Mouse (Mus musculus) stomach, embryonic 14.5 days (tissue): ENCODE data around the gene Gm8068. TPM values are rescaled to one million over a fixed set of nuclear protein-coding genes. Genes with fewer than 3 reads are reported as not detected.
"Not testable (repeated sequence)": the region's sequence is repeated elsewhere in the genome, so short reads cannot be mapped to it uniquely, and the experiment has no call there.

Experiments
- ATAC-seq: fragments of 200-750 bp; cut with Nextera tagmentation; 2 replicates; pipeline ENCODE4 v1.8.0; 2017; ENCODE audit warnings: low read depth, moderate TSS enrichment; ENCODE audit not compliant: insufficient number of reproducible peaks, insufficient read depth, low FRiP score
- H3K27ac ChIP-seq: fragments of 300-500 bp; sonication (generic); 2 replicates; pipeline ENCODE4 v1.5.1; 2014; ENCODE audit warnings: mild to moderate bottlenecking, low read length, moderate library complexity, mixed read lengths
- H3K27me3 ChIP-seq: fragments of 300-500 bp; sonication (generic); 2 replicates; pipeline ENCODE4 v1.6.1; 2014; ENCODE audit warnings: low read length, control low read depth, mixed read lengths; ENCODE audit not compliant: control insufficient read depth, insufficient read depth
- H3K36me3 ChIP-seq: fragments of 300-500 bp; sonication (generic); 2 replicates; pipeline ENCODE4 v1.6.1; 2014; ENCODE audit warnings: mild to moderate bottlenecking, control low read depth, low read length, moderate library complexity, mixed read lengths; ENCODE audit not compliant: control insufficient read depth, insufficient read depth
- H3K4me1 ChIP-seq: fragments of 300-500 bp; sonication (generic); 2 replicates; pipeline ENCODE4 v1.6.1; 2014; ENCODE audit warnings: low read length, control low read depth, mixed read lengths; ENCODE audit not compliant: control insufficient read depth, insufficient read depth
- H3K4me2 ChIP-seq: fragments of 300-500 bp; sonication (generic); replicated peaks from 2 replicates; pipeline ENCODE4 v1.6.1; 2014; ENCODE audit warnings: low read depth, low read length, control low read depth
- H3K4me3 ChIP-seq: fragments of 300-500 bp; sonication (generic); 2 replicates; pipeline ENCODE4 v1.5.1; 2014; ENCODE audit warnings: low read depth, low read length, control low read depth
- H3K9ac ChIP-seq: fragments of 300-500 bp; sonication (generic); replicated peaks from 2 replicates; pipeline ENCODE4 v1.6.1; 2014; ENCODE audit warnings: low read depth, mild to moderate bottlenecking, control low read depth, low read length, moderate library complexity, mixed read lengths
- H3K9me3 ChIP-seq: fragments of 300-500 bp; sonication (generic); 2 replicates; pipeline ENCODE4 v1.6.1; 2016; ENCODE audit warnings: low read depth, low read length, control low read depth; ENCODE audit not compliant: control insufficient read depth
- WGBS: fragments of 180-500 bp; shearing (Covaris S2); extraction: QIAGEN DNeasy Blood & Tissue Kit; methylation state at CpG from one replicate; pipeline ENCODE4 v1.1.7; 2014; 5-methylcytosine and 5-hydroxymethylcytosine counted together
- polyA plus RNA-seq: library from polyadenylated mRNA; unstranded; fragments of >200 nt; fragmentation: Nextera tagmentation; extraction: Ambion mirVana; gene quantifications from 2 replicates; pipeline ENCODE4 v1.2.1, GENCODE M21; 2014

Gm8068 gene
- not detected in 2 replicates for polyA plus RNA-seq

GRCm38 (mm10) chr14:41701785-41702184, at the start of gene Gm8068:
Gene Gm8068 (minus strand): TSS chr14:41701885.
- H3K9me3 ChIP-seq, H3K4me3 ChIP-seq, H3K27me3 ChIP-seq, H3K36me3 ChIP-seq, H3K27ac ChIP-seq, ATAC-seq, H3K4me1 ChIP-seq, H3K9ac ChIP-seq, H3K4me2 ChIP-seq: not testable (repeated sequence)
- no CpG with 5 or more reads among the region's 3 CpGs for WGBS

GRCm38 (mm10) chr14:41750514-41750913, 48.8 kb upstream of the Gm8068 start, which contains the start of gene Gm7929:
Gene Gm7929 (minus strand): TSS chr14:41750614.
- not testable (repeated sequence) for H3K4me3 ChIP-seq, H3K4me1 ChIP-seq, H3K36me3 ChIP-seq, H3K27ac ChIP-seq, H3K9me3 ChIP-seq, H3K4me2 ChIP-seq, ATAC-seq, H3K9ac ChIP-seq, H3K27me3 ChIP-seq
- 60% methylated on average over 1 of the region's 1 CpGs for WGBS

- WGBS = 67% methylated on average over 16 of the region's 17 CpGs
Measured at GRCm38 (mm10) chr14:41723437-41723836, 21.8 kb upstream of the Gm8068 start.

DNA sequence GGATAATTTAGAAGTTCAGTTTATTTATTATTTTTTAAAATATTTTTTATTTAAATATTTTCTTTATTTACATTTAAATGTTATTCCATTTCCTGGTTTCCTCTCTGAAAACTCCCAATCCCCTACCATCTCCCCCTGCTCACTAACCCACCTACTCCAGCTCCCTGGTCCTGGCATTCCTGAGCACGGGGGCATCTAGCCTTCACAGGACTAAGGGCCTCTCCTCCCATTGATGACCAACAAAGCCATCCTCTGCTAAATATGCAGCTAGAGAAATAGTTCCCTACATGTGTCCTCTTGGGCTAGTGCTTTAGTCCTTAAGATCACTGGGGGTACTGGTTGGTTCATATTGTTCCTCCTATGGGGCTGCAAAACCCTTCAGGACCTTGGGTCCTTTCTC, 15.5 kb upstream of the Gm8068 start:
- H3K4me2 ChIP-seq, H3K9ac ChIP-seq, H3K9me3 ChIP-seq, H3K36me3 ChIP-seq, H3K4me1 ChIP-seq, H3K27ac ChIP-seq, H3K27me3 ChIP-seq, ATAC-seq, H3K4me3 ChIP-seq: not testable (repeated sequence)
- 83% methylated on average over 1 of the region's 1 CpGs for WGBS

More at GRCm38 (mm10) chr14:41723437-41723836, 21.8 kb upstream of the Gm8068 start:
- not testable (repeated sequence) for H3K27ac ChIP-seq, H3K4me3 ChIP-seq, H3K4me2 ChIP-seq, H3K4me1 ChIP-seq, ATAC-seq, H3K27me3 ChIP-seq, H3K9ac ChIP-seq, H3K9me3 ChIP-seq, H3K36me3 ChIP-seq

DNA sequence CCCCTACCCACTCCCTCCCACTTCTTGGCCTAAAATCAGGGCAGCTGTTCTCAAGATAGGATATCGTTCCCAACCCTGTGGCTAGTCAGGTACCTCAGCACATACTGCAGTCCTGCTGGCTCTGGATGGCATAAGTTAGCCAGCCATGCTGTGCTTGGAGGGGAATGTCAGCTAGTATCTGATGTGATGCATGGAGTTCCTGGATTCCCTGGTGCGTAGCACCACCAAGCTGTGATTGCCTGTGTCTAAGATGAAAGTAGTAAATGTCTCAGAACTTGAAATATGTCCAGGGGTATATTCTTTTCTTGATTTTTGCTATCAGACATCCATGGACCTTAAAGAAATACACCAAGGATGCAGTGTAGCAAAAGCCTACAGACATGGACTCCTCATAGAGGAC, 53.5 kb downstream of the Gm8068 start:
- ATAC-seq, H3K36me3 ChIP-seq, H3K4me2 ChIP-seq, H3K27ac ChIP-seq, H3K4me3 ChIP-seq, H3K9me3 ChIP-seq, H3K4me1 ChIP-seq, H3K9ac ChIP-seq, H3K27me3 ChIP-seq: not testable (repeated sequence)
- WGBS = 84% methylated on average over 2 of the region's 2 CpGs

Other genes starting within 250 kb of the Gm8068 start
- not detected in 2 replicates for gene Gm7954, start 248.4 kb downstream of the Gm8068 start, polyA plus RNA-seq
- gene Gm3486, start 212.4 kb downstream of the Gm8068 start, polyA plus RNA-seq = not detected in 2 replicates
- gene Gm7970, start 146.3 kb downstream of the Gm8068 start, polyA plus RNA-seq = not detected in 2 replicates
- gene 1700049E17Rik2, start 128.7 kb downstream of the Gm8068 start, polyA plus RNA-seq = not detected in 2 replicates
- gene Gm3072, start 77.3 kb downstream of the Gm8068 start, polyA plus RNA-seq = not detected in 2 replicates
- gene Gm3676, start 55.4 kb downstream of the Gm8068 start, polyA plus RNA-seq = not detected in 2 replicates
- not detected in 2 replicates for gene Gm7929, start 48.7 kb upstream of the Gm8068 start, polyA plus RNA-seq
- not detected in 2 replicates for gene Gm47189, start 70.6 kb upstream of the Gm8068 start, polyA plus RNA-seq
- not detected in 2 replicates for gene Gm7980, start 205.4 kb upstream of the Gm8068 start, polyA plus RNA-seq
- gene 1700049E17Rik1, start 223.1 kb upstream of the Gm8068 start, polyA plus RNA-seq = not detected in 2 replicates
- not detected in 2 replicates for gene 1700024B05Rik, start 242.1 kb upstream of the Gm8068 start, polyA plus RNA-seq